Mouse (Mus musculus): ENCODE data around the gene Olfr461.
"Not testable (repeated sequence)": the region's sequence is repeated elsewhere in the genome, so short reads cannot be mapped to it uniquely, and the experiment has no call there.

The Olfr461 gene

GRCm38 (mm10) chr6:40554950-40555349 is at the start of gene Olfr461:
Gene Olfr461, minus strand, starts transcription at chr6:40555050.
- DNase-seq (ENCODE audit: extremely low read depth, low read depth, low spot score), result no peak

GRCm38 (mm10) chr6:40598546-40598945 is 43.7 kb upstream of the Olfr461 start:
- DNase-seq (ENCODE audit: extremely low read depth, low read depth, low spot score), result not testable (repeated sequence)

- DNase-seq (ENCODE audit: extremely low read depth, low read depth, low spot score), result no peak
Measured at GRCm38 (mm10) chr6:40594804-40595550, 40.1 kb upstream of the Olfr461 start.

GRCm38 (mm10) chr6:40588346-40588745 is 33.5 kb upstream of the Olfr461 start:
- DNase-seq (ENCODE audit: extremely low read depth, low read depth, low spot score), result no peak

GRCm38 (mm10) chr6:40585645-40586044 is 30.8 kb upstream of the Olfr461 start, which contains the start of gene Clec5a:
Gene Clec5a, minus strand, starts transcription at chr6:40585821.
- DNase-seq (ENCODE audit: extremely low read depth, low read depth, low spot score), result no peak

- DNase-seq (ENCODE audit: extremely low read depth, low read depth, low spot score), result no peak
Measured at GRCm38 (mm10) chr6:40584336-40584735, 29.5 kb upstream of the Olfr461 start.

- no peak for DNase-seq (ENCODE audit: extremely low read depth, low read depth, low spot score)
Measured at GRCm38 (mm10) chr6:40576305-40576704, 21.5 kb upstream of the Olfr461 start.

- DNase-seq (ENCODE audit: extremely low read depth, low read depth, low spot score), result no peak
Measured at GRCm38 (mm10) chr6:40573618-40574017, 18.8 kb upstream of the Olfr461 start.

GRCm38 (mm10) chr6:40569187-40569586 is 14.3 kb upstream of the Olfr461 start, which contains the start of gene Olfr460:
Gene Olfr460, plus strand, starts transcription at chr6:40569487.
- no peak for DNase-seq (ENCODE audit: extremely low read depth, low read depth, low spot score)

GRCm38 (mm10) chr6:40544690-40545089 is 10.2 kb downstream of the Olfr461 start:
- no peak for DNase-seq (ENCODE audit: extremely low read depth, low read depth, low spot score)

- DNase-seq (ENCODE audit: extremely low read depth, low read depth, low spot score), result no peak
Measured at GRCm38 (mm10) chr6:40519408-40519807, 35.4 kb downstream of the Olfr461 start, which contains the start of gene Prss37. Gene Prss37, minus strand, starts transcription at chr6:40519508.

GRCm38 (mm10) chr6:40493229-40493628 is 61.6 kb downstream of the Olfr461 start, which contains the start of gene Tas2r108:
Gene Tas2r108, plus strand, starts transcription at chr6:40493529.
- no peak for DNase-seq (ENCODE audit: extremely low read depth, low read depth, low spot score)

Measured in fat pad, adult 2 months (tissue).